Mouse (Mus musculus) heart, embryonic 10.5 days (tissue): ENCODE data around the gene Cald1. TPM values are rescaled to one million over a fixed set of nuclear protein-coding genes. Genes with fewer than 3 reads are reported as not detected.

Source experiments
- DNase-seq: peaks from one replicate; pipeline ENCODE4 v3.0.0-alpha.2; 2017; ENCODE audit warnings: low spot score
- H3K27ac ChIP-seq: fragments of 300-500 bp; sonication (generic); 2 replicates; pipeline ENCODE4 v1.5.1; 2016; ENCODE audit warnings: mild to moderate bottlenecking
- H3K27me3 ChIP-seq: fragments of 300-500 bp; sonication (generic); 2 replicates; pipeline ENCODE4 v1.6.1; 2016; ENCODE audit warnings: mild to moderate bottlenecking; ENCODE audit not compliant: poor library complexity, insufficient read depth, severe bottlenecking
- H3K36me3 ChIP-seq: fragments of 300-500 bp; sonication (generic); 2 replicates; pipeline ENCODE4 v1.6.1; 2016; ENCODE audit warnings: mild to moderate bottlenecking, moderate library complexity
- H3K4me1 ChIP-seq: fragments of 300-500 bp; sonication (generic); 2 replicates; pipeline ENCODE4 v1.6.1; 2016; ENCODE audit warnings: mild to moderate bottlenecking
- H3K4me3 ChIP-seq: fragments of 300-500 bp; sonication (generic); 2 replicates; pipeline ENCODE4 v1.5.1; 2016; ENCODE audit warnings: mild to moderate bottlenecking, moderate library complexity
- H3K9me3 ChIP-seq: fragments of 300-500 bp; sonication (generic); 2 replicates; pipeline ENCODE4 v1.6.1; 2016; ENCODE audit warnings: mild to moderate bottlenecking, moderate library complexity
- WGBS: fragments of 180-500 bp; shearing (Covaris S2); methylation state at CpG from one replicate; pipeline ENCODE4 v1.1.7; 2016; 5-methylcytosine and 5-hydroxymethylcytosine counted together
- polyA plus RNA-seq: library from polyadenylated mRNA; unstranded; fragments of >200 nt; fragmentation: Nextera tagmentation; extraction: Ambion mirVana; gene quantifications from 2 replicates; pipeline ENCODE4 v1.2.1, GENCODE M21; 2016

Gene Cald1
- polyA plus RNA-seq, 1 experiment from 2014 or later, result 189 TPM

GRCm38 (mm10) chr6:34716888-34717635 is 118.8 kb downstream of the Cald1 start:
- no peaks in the 10 kb centered on the region for H3K27me3 ChIP-seq
- H3K36me3 ChIP-seq, result 0 out of 2 replicates have a peak, but pooled peaks cover 9% of the 10 kb centered on the region
- no peak for DNase-seq
- H3K27ac ChIP-seq, result peak overlapping the region; percentile 78
- H3K9me3 ChIP-seq, result no peaks in the 10 kb centered on the region
- H3K4me1 ChIP-seq, result peaks cover 81% of the 10 kb centered on the region
- peak overlapping the region; percentile 12 for H3K4me3 ChIP-seq
- 16% methylated on average over 3 of the region's 3 CpGs for WGBS

- no peak overlapping the region for H3K4me3 ChIP-seq
These were observed 119.4 kb downstream of the Cald1 start for GRCm38 (mm10) chr6:34717651-34718050.

GRCm38 (mm10) chr6:34719141-34719680 is 120.9 kb downstream of the Cald1 start:
- H3K4me3 ChIP-seq, result no peak overlapping the region
- peaks cover 14% of the 10 kb centered on the region; the same call in 1 of the 2 replicates for H3K36me3 ChIP-seq
- WGBS, result 57% methylated on average over 6 of the region's 6 CpGs
- no peaks in the 10 kb centered on the region for H3K27me3 ChIP-seq
- peak overlapping the region; percentile 78 for H3K27ac ChIP-seq
- no peaks in the 10 kb centered on the region for H3K9me3 ChIP-seq
- H3K4me1 ChIP-seq, result peaks cover 70% of the 10 kb centered on the region
- DNase-seq, result no peak

More at GRCm38 (mm10) chr6:34717651-34718050, 119.4 kb downstream of the Cald1 start:
- WGBS, result 51% methylated on average over 4 of the region's 4 CpGs
- no peak for DNase-seq
- Histone ChIP-seq H3K36me3 (0 out of 2 replicates have a peak, but pooled peaks cover 9% of the 10 kb centered on the region), H3K4me1 (peaks cover 81% of the 10 kb centered on the region), H3K27ac (peak overlapping the region; percentile 78), H3K27me3 (no peaks in the 10 kb centered on the region), H3K9me3 (no peaks in the 10 kb centered on the region)

- no peak overlapping the region for H3K4me3 ChIP-seq
- no peak for DNase-seq
- H3K27ac ChIP-seq, result 0 out of 2 replicates have a peak overlapping the region, but pooled peaks have one; percentile 30
- H3K4me1 ChIP-seq, result peaks cover 70% of the 10 kb centered on the region
- H3K27me3 ChIP-seq, result no peaks in the 10 kb centered on the region
- peaks cover 21% of the 10 kb centered on the region for H3K36me3 ChIP-seq
- WGBS, result 60% methylated on average over 4 of the region's 4 CpGs
- no peaks in the 10 kb centered on the region; the same call in 1 of the 2 replicates for H3K9me3 ChIP-seq
These were observed 122.1 kb downstream of the Cald1 start for GRCm38 (mm10) chr6:34720447-34720846.

GRCm38 (mm10) chr6:34721740-34722139 is 123.4 kb downstream of the Cald1 start:
- Histone ChIP-seq H3K27ac (peak overlapping the region; percentile 83), H3K9me3 (no peaks in the 10 kb centered on the region; the same call in 1 of the 2 replicates), H3K27me3 (no peaks in the 10 kb centered on the region), H3K36me3 (peaks cover 16% of the 10 kb centered on the region), H3K4me1 (peaks cover 63% of the 10 kb centered on the region), H3K4me3 (no peak overlapping the region)
- WGBS, result 70% methylated on average over 6 of the region's 6 CpGs
- no peak for DNase-seq

- Histone ChIP-seq H3K36me3 (peaks cover 16% of the 10 kb centered on the region), H3K27me3 (no peaks in the 10 kb centered on the region), H3K4me3 (no peak overlapping the region), H3K27ac (peak overlapping the region; percentile 83), H3K4me1 (peaks cover 63% of the 10 kb centered on the region), H3K9me3 (no peaks in the 10 kb centered on the region; the same call in 1 of the 2 replicates)
- WGBS, result 59% methylated on average over 7 of the region's 7 CpGs
- no peak for DNase-seq
These were observed 124.4 kb downstream of the Cald1 start for GRCm38 (mm10) chr6:34722660-34723059.

GRCm38 (mm10) chr6:34723250-34723904 is 125.1 kb downstream of the Cald1 start:
- Histone ChIP-seq H3K36me3 (peaks cover 16% of the 10 kb centered on the region), H3K9me3 (no peaks in the 10 kb centered on the region; the same call in 1 of the 2 replicates), H3K4me1 (peaks cover 56% of the 10 kb centered on the region), H3K4me3 (no peak overlapping the region), H3K27me3 (no peaks in the 10 kb centered on the region), H3K27ac (0 out of 2 replicates have a peak overlapping the region, but pooled peaks have one; percentile 83)
- no peak for DNase-seq
- WGBS, result 86% methylated on average over 10 of the region's 10 CpGs

GRCm38 (mm10) chr6:34725660-34726059 is 127.4 kb downstream of the Cald1 start:
- H3K36me3 ChIP-seq, result peaks cover 12% of the 10 kb centered on the region
- no peaks in the 10 kb centered on the region for H3K27me3 ChIP-seq
- 78% methylated on average over 1 of the region's 1 CpGs for whole genome bisulfite sequencing
- H3K4me1 ChIP-seq, result peaks cover 55% of the 10 kb centered on the region
- H3K27ac ChIP-seq, result no peak overlapping the region
- DNase-seq, result no peak
- H3K4me3 ChIP-seq, result no peak overlapping the region
- H3K9me3 ChIP-seq, result no peaks in the 10 kb centered on the region; the same call in 1 of the 2 replicates

- H3K27ac ChIP-seq, result no peak overlapping the region
- WGBS, result 78% methylated on average over 1 of the region's 1 CpGs
- H3K27me3 ChIP-seq, result no peaks in the 10 kb centered on the region
- H3K36me3 ChIP-seq, result peaks cover 12% of the 10 kb centered on the region
- DNase-seq, result no peak
- H3K4me1 ChIP-seq, result peaks cover 54% of the 10 kb centered on the region
- H3K9me3 ChIP-seq, result no peaks in the 10 kb centered on the region; the same call in 1 of the 2 replicates
- H3K4me3 ChIP-seq, result no peak overlapping the region
These were observed 127.8 kb downstream of the Cald1 start for GRCm38 (mm10) chr6:34726104-34726503.

GRCm38 (mm10) chr6:34727316-34727983 is 129.2 kb downstream of the Cald1 start:
- DNase-seq, result no peak
- Histone ChIP-seq H3K27me3 (no peaks in the 10 kb centered on the region), H3K4me3 (no peak overlapping the region), H3K4me1 (peaks cover 46% of the 10 kb centered on the region), H3K27ac (peak overlapping the region; percentile 72), H3K9me3 (no peaks in the 10 kb centered on the region; the same call in 1 of the 2 replicates), H3K36me3 (peaks cover 12% of the 10 kb centered on the region)
- 76% methylated on average over 15 of the region's 15 CpGs for WGBS

- H3K36me3 ChIP-seq, result peaks cover 4% of the 10 kb centered on the region
- no peaks in the 10 kb centered on the region; the same call in 1 of the 2 replicates for H3K9me3 ChIP-seq
- no peaks in the 10 kb centered on the region for H3K27me3 ChIP-seq
- no peak overlapping the region for H3K4me3 ChIP-seq
- H3K4me1 ChIP-seq, result peaks cover 41% of the 10 kb centered on the region
- peak overlapping the region; percentile 62; the same call in 1 of the 2 replicates for H3K27ac ChIP-seq
- no peak for DNase-seq
- WGBS, result 45% methylated on average over 8 of the region's 8 CpGs
These were observed 131.3 kb downstream of the Cald1 start for GRCm38 (mm10) chr6:34729449-34730151.

GRCm38 (mm10) chr6:34731007-34731406 is 132.7 kb downstream of the Cald1 start:
- H3K36me3 ChIP-seq, result no peaks in the 10 kb centered on the region
- H3K4me3 ChIP-seq, result no peak overlapping the region
- H3K27ac ChIP-seq, result 0 out of 2 replicates have a peak overlapping the region, but pooled peaks have one; percentile 11
- 84% methylated on average over 6 of the region's 6 CpGs for WGBS
- H3K4me1 ChIP-seq, result peaks cover 49% of the 10 kb centered on the region
- no peaks in the 10 kb centered on the region for H3K9me3 ChIP-seq
- H3K27me3 ChIP-seq, result no peaks in the 10 kb centered on the region
- DNase-seq, result no peak
